Mouse (Mus musculus) neural tube, embryonic 12.5 days (tissue): ENCODE results near the gene Nfkbil1. TPM values are rescaled to one million over a fixed set of nuclear protein-coding genes. Genes with fewer than 3 reads are reported as not detected.

Experiments used
- ATAC-seq: fragments of 200-750 bp; cut with Nextera tagmentation; 2 replicates; pipeline ENCODE4 v1.8.0; 2017; ENCODE audit warnings: low read depth, mild to moderate bottlenecking, moderate TSS enrichment, moderate library complexity; ENCODE audit not compliant: low FRiP score
- H3K27ac ChIP-seq: fragments of 300-500 bp; sonication (generic); 2 replicates; pipeline ENCODE4 v1.5.1; 2016
- H3K27me3 ChIP-seq: fragments of 300-500 bp; sonication (generic); replicated peaks from 2 replicates; pipeline ENCODE4 v1.6.1; 2016; ENCODE audit warnings: mild to moderate bottlenecking
- H3K36me3 ChIP-seq: fragments of 300-500 bp; sonication (generic); 2 replicates; pipeline ENCODE4 v1.6.1; 2016; ENCODE audit warnings: mild to moderate bottlenecking
- H3K4me1 ChIP-seq: fragments of 300-500 bp; sonication (generic); 2 replicates; pipeline ENCODE4 v1.6.1; 2016
- H3K4me2 ChIP-seq: fragments of 300-500 bp; sonication (generic); replicated peaks from 2 replicates; pipeline ENCODE4 v1.6.1; 2016; ENCODE audit warnings: mild to moderate bottlenecking
- H3K4me3 ChIP-seq: fragments of 300-500 bp; sonication (generic); 2 replicates; pipeline ENCODE4 v1.5.1; 2016
- H3K9ac ChIP-seq: fragments of 300-500 bp; sonication (generic); 2 replicates; pipeline ENCODE4 v1.6.1; 2016; ENCODE audit warnings: mild to moderate bottlenecking
- H3K9me3 ChIP-seq: fragments of 300-500 bp; sonication (generic); 2 replicates; pipeline ENCODE4 v1.6.1; 2016; ENCODE audit warnings: mild to moderate bottlenecking
- WGBS: fragments of 180-500 bp; shearing (Covaris S2); methylation state at CpG from one replicate; pipeline ENCODE4 v1.1.7; 2016; 5-methylcytosine and 5-hydroxymethylcytosine counted together
- polyA plus RNA-seq: library from polyadenylated mRNA; unstranded; fragments of >200 nt; fragmentation: Nextera tagmentation; extraction: Ambion mirVana; gene quantifications from 2 replicates; pipeline ENCODE4 v1.2.1, GENCODE M21; 2016

Gene Nfkbil1
- polyA plus RNA-seq, 1 experiment from 2014 or later = 10.6 TPM

DNA sequence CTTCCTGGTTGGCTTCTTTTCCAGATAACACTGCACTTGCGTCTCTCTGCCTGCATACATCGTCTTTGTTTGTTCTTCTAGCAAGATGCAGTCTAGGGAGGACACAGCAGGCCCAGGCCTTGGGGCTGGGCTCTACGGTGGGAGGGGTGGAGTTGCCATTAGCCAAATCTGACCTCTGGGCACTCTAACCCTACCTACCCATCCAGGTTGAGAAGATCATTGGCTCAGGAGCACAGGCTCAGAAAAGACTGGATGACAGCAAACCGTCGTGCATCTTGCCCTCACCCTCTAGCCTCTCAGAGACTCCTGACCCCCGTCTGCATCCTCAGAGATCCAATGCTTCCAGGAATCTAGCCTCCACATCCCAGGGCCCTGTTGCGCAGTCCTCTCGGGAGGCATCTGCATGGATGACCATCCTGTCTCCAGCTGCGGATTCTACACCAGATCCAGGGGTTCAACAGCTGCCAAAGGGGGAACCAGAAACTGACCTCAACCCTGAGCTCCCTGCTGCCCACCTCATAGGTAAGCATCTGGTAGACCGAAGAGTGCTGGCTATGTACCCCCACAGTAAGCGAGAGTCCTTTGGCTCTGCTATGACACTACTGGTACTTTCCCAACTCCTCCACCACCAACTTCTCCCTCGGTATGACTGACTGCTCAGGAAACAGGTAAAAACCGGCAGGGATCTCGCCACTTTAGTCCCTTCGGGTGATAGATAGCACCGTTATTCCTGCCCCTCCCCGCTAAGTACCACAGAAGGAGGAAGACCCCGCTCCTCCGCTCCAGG, 40.6 kb downstream of the Nfkbil1 start:
- peak overlapping the region; percentile 36 for H3K4me3 ChIP-seq
- no peaks in the 10 kb centered on the region for H3K9me3 ChIP-seq
- no peak for ATAC-seq
- H3K27me3 ChIP-seq = peaks cover 34% of the 10 kb centered on the region
- no peak overlapping the region for H3K27ac ChIP-seq
- H3K36me3 ChIP-seq = no peaks in the 10 kb centered on the region
- 0 out of 2 replicates have a peak overlapping the region, but pooled peaks have one; percentile 35 for H3K9ac ChIP-seq
- peaks cover 9% of the 10 kb centered on the region for H3K4me1 ChIP-seq
- H3K4me2 ChIP-seq = peak overlapping the region; percentile 71
- WGBS = 48% methylated on average over 19 of the region's 19 CpGs

DNA sequence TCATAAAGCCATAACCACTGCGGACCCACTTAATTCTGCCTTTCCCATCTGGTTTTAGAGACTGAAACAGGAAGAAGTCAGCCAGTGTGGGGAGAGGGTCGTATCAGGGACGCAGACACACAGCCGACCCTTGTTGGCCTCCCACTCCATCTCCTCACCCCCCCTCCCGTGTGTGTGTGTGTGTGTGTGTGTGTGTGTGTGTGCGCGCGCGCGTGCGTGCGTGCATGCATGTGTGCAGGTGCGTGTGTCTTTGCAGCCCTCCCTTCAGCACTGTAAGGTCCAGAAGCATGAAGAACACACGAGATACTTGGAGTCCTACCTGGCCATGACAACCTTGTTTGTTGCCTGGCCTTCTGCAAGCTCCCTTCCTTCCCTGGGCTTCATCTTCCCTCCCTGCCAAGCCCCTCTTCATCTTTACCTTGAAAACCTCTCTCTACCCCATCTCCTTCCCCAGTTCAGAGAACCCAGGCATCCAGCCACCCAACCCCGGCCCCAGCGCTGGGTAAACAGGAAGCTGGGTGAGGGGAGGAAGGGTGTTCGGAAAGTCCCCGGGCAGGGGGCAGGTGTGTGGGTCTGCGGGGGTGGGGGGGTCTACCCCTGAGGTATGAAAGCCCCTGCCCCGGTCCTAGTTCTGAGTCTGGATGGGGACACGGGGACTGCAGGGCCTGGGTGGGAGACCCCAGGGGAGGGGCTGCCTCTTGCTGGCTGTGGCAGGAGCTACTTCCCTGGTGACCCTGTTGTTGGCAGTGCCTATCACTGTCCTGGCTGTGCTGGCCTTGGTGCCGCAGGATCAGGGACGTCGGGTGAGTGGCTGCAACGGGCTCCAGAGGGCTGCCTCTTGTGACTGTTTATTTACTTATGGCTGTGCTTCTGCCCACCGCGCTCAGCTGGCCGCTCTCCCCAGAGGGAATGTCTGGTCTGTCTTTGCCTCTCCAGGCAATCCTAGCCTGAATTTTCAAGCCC, 41.4 kb downstream of the Nfkbil1 start, which contains the start of gene Ltb:
Ltb (plus strand) TSS at position 559 of the 963 bp plus-strand sequence.
- H3K9ac ChIP-seq = no peak within 1 kb of the TSS
- H3K36me3 ChIP-seq = no peaks in the 10 kb centered on the region
- peak within 1 kb of the TSS; percentile 71 for H3K4me2 ChIP-seq
- peaks cover 31% of the 10 kb centered on the region for H3K27me3 ChIP-seq
- H3K4me3 ChIP-seq = peak within 1 kb of the TSS; percentile 36; the same call in 1 of the 2 replicates
- H3K9me3 ChIP-seq = no peaks in the 10 kb centered on the region
- H3K27ac ChIP-seq = no peak within 1 kb of the TSS
- H3K4me1 ChIP-seq = peaks cover 9% of the 10 kb centered on the region
- WGBS = 71% methylated on average over 28 of the region's 28 CpGs
- no peak for ATAC-seq

DNA sequence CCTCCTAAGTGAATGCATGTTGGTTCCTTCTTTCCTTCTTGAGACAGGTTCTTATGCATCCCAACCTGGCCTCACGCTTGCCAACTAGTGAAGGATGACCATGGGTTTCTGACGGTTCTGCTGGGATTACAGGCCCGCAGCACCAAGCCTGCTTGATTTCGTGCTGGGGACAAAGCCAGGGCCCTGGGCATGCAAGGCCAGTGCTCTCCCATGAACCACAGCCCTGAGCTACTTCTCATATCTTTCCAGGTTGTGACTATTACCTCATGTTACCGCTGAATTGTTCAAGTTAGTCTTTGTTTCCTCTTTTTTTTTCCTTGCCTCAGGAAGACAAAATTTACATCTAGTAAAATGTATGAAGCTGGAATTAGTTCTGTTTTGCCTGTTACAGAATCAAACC, 42.7 kb downstream of the Nfkbil1 start:
- Histone ChIP-seq H3K9me3 (no peaks in the 10 kb centered on the region), H3K9ac (no peak overlapping the region), H3K27ac (no peak overlapping the region), H3K4me1 (peaks cover 9% of the 10 kb centered on the region), H3K27me3 (peaks cover 31% of the 10 kb centered on the region), H3K36me3 (no peaks in the 10 kb centered on the region), H3K4me3 (no peak overlapping the region), H3K4me2 (no peak overlapping the region)
- WGBS = 91% methylated on average over 5 of the region's 5 CpGs
- no peak for ATAC-seq

DNA sequence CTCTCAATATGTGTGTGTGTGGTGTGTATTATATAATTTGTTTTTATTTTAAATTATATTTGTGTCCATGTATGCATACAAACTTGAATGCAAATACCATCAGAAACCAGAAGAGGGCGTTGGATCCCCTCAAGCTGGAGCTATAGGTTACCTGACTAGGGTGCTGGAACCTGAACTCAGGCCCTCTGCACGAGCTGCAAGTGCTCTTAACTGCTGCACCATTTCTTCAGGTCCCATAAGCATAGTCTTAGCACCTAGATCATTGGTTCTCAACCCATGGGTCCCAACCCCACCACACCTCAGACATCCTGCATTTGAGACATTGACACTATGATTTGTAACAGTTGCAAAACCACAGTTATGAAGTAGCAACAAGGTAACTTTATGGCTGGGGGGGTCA, 43.9 kb downstream of the Nfkbil1 start:
- Histone ChIP-seq H3K4me2 (no peak overlapping the region), H3K27me3 (peaks cover 26% of the 10 kb centered on the region), H3K36me3 (no peaks in the 10 kb centered on the region), H3K4me1 (peaks cover 9% of the 10 kb centered on the region), H3K9ac (no peak overlapping the region), H3K27ac (no peak overlapping the region), H3K9me3 (no peaks in the 10 kb centered on the region), H3K4me3 (no peak overlapping the region)
- no peak for ATAC-seq
- 71% methylated on average over 2 of the region's 2 CpGs for WGBS

- ATAC-seq = no peak
- 75% methylated on average over 4 of the region's 4 CpGs for WGBS
- Histone ChIP-seq H3K9me3 (no peaks in the 10 kb centered on the region), H3K27me3 (peaks cover 9% of the 10 kb centered on the region), H3K27ac (no peak overlapping the region), H3K9ac (no peak overlapping the region), H3K4me2 (no peak overlapping the region), H3K4me1 (peaks cover 5% of the 10 kb centered on the region; the same call in 1 of the 2 replicates), H3K4me3 (no peak overlapping the region), H3K36me3 (no peaks in the 10 kb centered on the region)
These were observed 45.5 kb downstream of the Nfkbil1 start for GRCm38 (mm10) chr17:35190096-35190495.

DNA sequence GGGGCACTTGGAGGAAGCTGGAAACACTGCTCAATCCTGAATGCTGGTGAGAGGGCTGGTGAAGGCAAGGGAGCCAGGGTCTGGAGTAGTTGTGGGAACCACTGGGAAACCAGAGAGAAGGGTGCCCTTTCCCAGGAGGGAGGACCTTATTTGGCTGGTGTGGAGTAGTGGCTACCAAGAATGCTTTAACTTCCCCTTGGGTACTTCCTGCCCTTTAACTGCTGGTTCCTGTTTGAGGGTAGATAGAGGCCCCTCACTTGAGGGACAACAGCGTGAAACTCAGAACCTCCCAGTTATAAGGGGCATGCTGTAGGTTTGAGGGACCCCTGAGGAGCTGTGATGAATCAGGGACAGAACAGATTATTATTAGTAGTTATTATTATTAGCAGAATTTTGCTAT, 46.4 kb downstream of the Nfkbil1 start:
- Histone ChIP-seq H3K4me3 (no peak overlapping the region), H3K27me3 (peaks cover under 1% of the 10 kb centered on the region; the same call in 1 of the 2 replicates), H3K4me2 (no peak overlapping the region), H3K4me1 (peaks cover 5% of the 10 kb centered on the region; the same call in 1 of the 2 replicates), H3K9ac (no peak overlapping the region), H3K36me3 (no peaks in the 10 kb centered on the region), H3K27ac (no peak overlapping the region), H3K9me3 (no peaks in the 10 kb centered on the region)
- 76% methylated on average over 1 of the region's 1 CpGs for WGBS
- no peak for ATAC-seq

DNA sequence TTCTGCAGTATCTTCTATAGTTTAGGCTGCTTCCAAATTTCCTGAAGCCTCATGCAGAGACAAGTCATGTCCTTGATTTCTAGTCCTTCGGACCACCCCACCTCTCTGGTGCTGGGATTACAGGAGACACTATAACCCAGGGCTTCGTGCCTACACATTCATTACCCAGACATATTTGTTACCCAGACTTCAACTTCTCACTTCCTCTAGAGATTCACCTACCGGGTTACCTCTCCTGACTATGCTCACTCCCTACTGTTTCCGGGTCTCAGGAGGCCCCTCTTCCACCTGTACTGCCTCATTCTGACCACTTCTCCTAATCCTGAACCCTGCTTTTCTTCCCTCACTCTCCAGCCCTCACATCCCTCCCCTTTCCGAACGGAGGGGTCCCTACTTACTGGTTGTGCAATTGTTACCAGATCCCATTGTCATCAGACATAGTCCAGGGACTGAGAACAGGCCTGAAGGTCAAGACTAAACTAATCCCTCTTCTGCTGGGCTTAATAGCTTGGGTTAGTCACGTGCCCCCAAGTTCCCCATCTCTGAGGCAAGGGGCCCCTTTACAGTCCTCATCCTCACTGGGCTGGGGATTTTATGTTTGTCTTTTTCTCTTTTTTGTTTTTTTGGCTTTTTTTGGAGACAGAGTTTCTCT, 47.5 kb downstream of the Nfkbil1 start, which contains the start of gene Lst1:
Lst1 (minus strand) TSS at position 481 of the 652 bp plus-strand sequence.
- Histone ChIP-seq H3K9me3 (no peaks in the 10 kb centered on the region), H3K36me3 (no peaks in the 10 kb centered on the region), H3K27ac (no peak within 1 kb of the TSS), H3K4me1 (peaks cover 5% of the 10 kb centered on the region; the same call in 1 of the 2 replicates), H3K9ac (no peak within 1 kb of the TSS), H3K27me3 (no peaks in the 10 kb centered on the region), H3K4me3 (no peak within 1 kb of the TSS), H3K4me2 (no peak within 1 kb of the TSS)
- WGBS = 81% methylated on average over 7 of the region's 7 CpGs
- ATAC-seq = no peak

GRCm38 (mm10) chr17:35187345-35187744, 48.2 kb downstream of the Nfkbil1 start:
- WGBS = 76% methylated on average over 4 of the region's 4 CpGs
- peaks cover 5% of the 10 kb centered on the region; the same call in 1 of the 2 replicates for H3K4me1 ChIP-seq
- no peak overlapping the region for H3K9ac ChIP-seq
- no peaks in the 10 kb centered on the region for H3K36me3 ChIP-seq
- H3K4me3 ChIP-seq = no peak overlapping the region
- no peak for ATAC-seq
- no peaks in the 10 kb centered on the region for H3K27me3 ChIP-seq
- H3K27ac ChIP-seq = no peak overlapping the region
- no peak overlapping the region for H3K4me2 ChIP-seq
- no peaks in the 10 kb centered on the region for H3K9me3 ChIP-seq

- Histone ChIP-seq H3K4me2 (peak overlapping the region; percentile 61), H3K9ac (no peak overlapping the region), H3K36me3 (no peaks in the 10 kb centered on the region), H3K9me3 (no peaks in the 10 kb centered on the region), H3K4me1 (peaks cover 5% of the 10 kb centered on the region; the same call in 1 of the 2 replicates), H3K4me3 (no peak overlapping the region), H3K27ac (no peak overlapping the region), H3K27me3 (no peaks in the 10 kb centered on the region)
- under 1% methylated on average over 4 of the region's 4 CpGs for WGBS
- no peak for ATAC-seq
These were observed 48.9 kb downstream of the Nfkbil1 start for GRCm38 (mm10) chr17:35186681-35187080.

DNA sequence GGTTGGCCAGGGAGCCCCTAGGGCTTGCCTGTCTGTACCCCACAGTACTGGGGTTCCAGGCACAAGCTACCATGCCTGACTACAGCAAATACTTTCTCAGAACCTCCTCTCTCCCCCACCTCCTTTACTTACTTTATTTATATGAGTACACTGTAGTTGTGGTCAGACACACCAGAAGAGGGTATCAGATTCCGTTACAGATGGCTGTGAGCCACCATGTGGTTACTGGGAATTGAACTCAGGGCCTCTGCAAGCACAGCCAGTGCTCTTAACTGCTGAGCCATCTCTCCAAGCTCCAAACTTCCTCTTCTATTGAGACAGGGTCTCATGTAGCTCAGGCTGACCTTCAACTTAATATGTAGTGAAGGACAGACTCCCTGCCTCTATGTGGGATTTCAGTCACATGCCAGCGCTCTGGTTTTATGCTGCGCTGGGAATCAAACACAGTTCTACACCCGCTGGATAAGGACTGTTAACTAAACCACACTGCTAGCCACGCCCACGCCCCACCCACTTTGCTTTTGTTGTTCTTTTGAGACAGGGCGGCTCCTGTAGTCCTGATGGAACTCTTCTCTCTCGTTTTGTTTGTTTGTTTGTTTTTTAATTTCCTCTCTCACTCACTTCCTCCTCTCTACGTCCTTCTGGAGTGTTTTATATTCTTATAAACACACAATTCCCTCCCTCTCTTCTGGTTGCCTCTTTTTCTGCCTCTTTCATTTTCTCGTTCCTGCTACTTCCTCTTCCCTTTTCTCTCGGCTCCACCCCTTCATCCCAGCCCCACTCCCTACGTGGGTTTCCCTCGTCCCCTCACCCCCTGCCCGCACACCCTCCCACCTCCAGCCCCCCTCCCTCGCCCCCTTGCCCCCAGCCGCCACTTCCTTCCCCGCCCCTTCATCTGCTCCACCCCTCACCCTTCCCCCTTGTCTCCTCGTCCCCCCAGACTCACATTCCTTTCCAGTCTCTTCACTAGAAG, 49.7 kb downstream of the Nfkbil1 start:
- H3K4me1 ChIP-seq = peaks cover 5% of the 10 kb centered on the region; the same call in 1 of the 2 replicates
- H3K36me3 ChIP-seq = no peaks in the 10 kb centered on the region
- no peak for ATAC-seq
- peak overlapping the region; percentile 61 for H3K4me2 ChIP-seq
- 0 out of 2 replicates have a peak overlapping the region, but pooled peaks have one; percentile 33 for H3K9ac ChIP-seq
- no peaks in the 10 kb centered on the region for H3K9me3 ChIP-seq
- 4% methylated on average over 18 of the region's 18 CpGs for WGBS
- H3K4me3 ChIP-seq = peak overlapping the region; percentile 31
- H3K27me3 ChIP-seq = no peaks in the 10 kb centered on the region
- no peak overlapping the region for H3K27ac ChIP-seq

DNA sequence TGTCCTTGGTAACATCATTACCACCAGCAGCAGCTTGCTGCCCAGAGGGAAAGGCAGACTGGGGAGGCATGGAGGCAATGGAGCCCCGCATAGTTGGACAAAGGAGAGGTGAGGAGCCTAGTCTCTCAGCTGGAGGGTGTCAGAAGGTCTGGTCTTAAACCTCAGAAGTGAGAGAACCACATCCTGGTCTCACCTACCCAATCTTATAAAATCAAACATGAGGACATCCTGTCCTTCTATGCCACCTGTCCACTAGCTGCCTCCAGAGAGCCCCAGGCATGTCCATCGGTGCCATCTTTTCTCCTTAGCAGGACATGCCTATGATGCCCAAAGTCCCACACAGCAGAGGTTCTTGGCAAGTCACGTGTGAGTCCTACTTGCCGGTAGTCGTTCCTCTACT, 55.5 kb downstream of the Nfkbil1 start:
- WGBS = 86% methylated on average over 5 of the region's 5 CpGs
- Histone ChIP-seq H3K36me3 (no peaks in the 10 kb centered on the region), H3K4me2 (no peak overlapping the region), H3K27ac (no peak overlapping the region), H3K9ac (no peak overlapping the region), H3K4me1 (no peaks in the 10 kb centered on the region), H3K27me3 (no peaks in the 10 kb centered on the region), H3K9me3 (no peaks in the 10 kb centered on the region), H3K4me3 (no peak overlapping the region)
- no peak for ATAC-seq
